Mouse (Mus musculus) liver, postnatal 0 days (tissue): ENCODE results near the gene Ddx39b. TPM values are rescaled to one million over a fixed set of nuclear protein-coding genes. Genes with fewer than 3 reads are reported as not detected.

Experiments
- ATAC-seq: fragments of 200-750 bp; cut with Nextera tagmentation; 2 replicates; pipeline ENCODE4 v1.8.0; 2017; ENCODE audit warnings: mild to moderate bottlenecking, moderate library complexity
- DNase-seq: peaks from one replicate; pipeline ENCODE4 v3.0.0-alpha.2; 2016
- H3K27ac ChIP-seq: fragments of 300-500 bp; sonication (generic); 2 replicates; pipeline ENCODE4 v1.5.1; 2014; ENCODE audit warnings: antibody characterized with exemption, moderate library complexity, mild to moderate bottlenecking, low read depth
- H3K27me3 ChIP-seq: fragments of 300-500 bp; sonication (generic); 2 replicates; pipeline ENCODE4 v1.6.1; 2014; ENCODE audit warnings: low read length, control low read depth, mixed read lengths; ENCODE audit not compliant: insufficient read depth
- H3K36me3 ChIP-seq: fragments of 300-500 bp; sonication (generic); replicated peaks from 2 replicates; pipeline ENCODE4 v1.6.1; 2014; ENCODE audit warnings: mild to moderate bottlenecking, control low read depth, low read length, moderate library complexity, mixed read lengths; ENCODE audit not compliant: insufficient read depth
- H3K4me1 ChIP-seq: fragments of 300-500 bp; sonication (generic); 2 replicates; pipeline ENCODE4 v1.6.1; 2014; ENCODE audit warnings: antibody characterized with exemption, mild to moderate bottlenecking, control low read depth; ENCODE audit not compliant: insufficient read depth
- H3K4me2 ChIP-seq: fragments of 300-500 bp; sonication (generic); 2 replicates; pipeline ENCODE4 v1.6.1; 2014; ENCODE audit warnings: low read depth, mild to moderate bottlenecking, low read length, moderate library complexity, mixed read lengths
- H3K4me3 ChIP-seq: fragments of 300-500 bp; sonication (generic); 2 replicates; pipeline ENCODE4 v1.5.1; 2014; ENCODE audit warnings: low read depth, low read length
- H3K9ac ChIP-seq: fragments of 300-500 bp; sonication (generic); replicated peaks from 2 replicates; pipeline ENCODE4 v1.6.1; 2014; ENCODE audit warnings: mild to moderate bottlenecking, moderate library complexity
- H3K9me3 ChIP-seq: fragments of 300-500 bp; sonication (generic); 2 replicates; pipeline ENCODE4 v1.6.1; 2016; ENCODE audit warnings: mild to moderate bottlenecking, control low read depth, low read length, mixed read lengths
- CTCF ChIP-seq: sonication (generic); IDR thresholded peaks from 2 replicates; pipeline ENCODE4 v1.5.1; 2016; ENCODE audit warnings: antibody characterized with exemption, low read depth
- EP300 ChIP-seq: IDR thresholded peaks from 2 replicates; pipeline ENCODE4 v1.6.1; 2016; ENCODE audit warnings: antibody characterized with exemption, low read depth, mild to moderate bottlenecking
- WGBS: fragments of 180-500 bp; shearing (Covaris S2); extraction: QIAGEN DNeasy Blood & Tissue Kit; methylation state at CpG from one replicate; pipeline ENCODE4 v1.1.7; 2014; ENCODE audit not compliant: insufficient replicate concordance; 5-methylcytosine and 5-hydroxymethylcytosine counted together
- polyA plus RNA-seq: library from polyadenylated mRNA; unstranded; fragments of >200 nt; fragmentation: Nextera tagmentation; extraction: Ambion mirVana; gene quantifications from 2 replicates; pipeline ENCODE4 v1.2.1, GENCODE M21; 2015

Gene Ddx39b
- polyA plus RNA-seq, 1 experiment from 2014 or later, result 87.2 TPM

GRCm38 (mm10) chr17:35257824-35258491, 16.4 kb downstream of the Ddx39b start:
- peak; percentile 34 for ATAC-seq
- DNase-seq, result peak; percentile 93
- no peaks in the 10 kb centered on the region for H3K27me3 ChIP-seq
- H3K4me1 ChIP-seq, result peaks cover 18% of the 10 kb centered on the region
- H3K9me3 ChIP-seq, result no peaks in the 10 kb centered on the region
- peak overlapping the region; percentile 80 for H3K9ac ChIP-seq
- H3K4me2 ChIP-seq, result peak overlapping the region; percentile 86
- peak overlapping the region; percentile 92 for H3K27ac ChIP-seq
- 7% methylated on average over 17 of the region's 17 CpGs for WGBS
- peaks cover 12% of the 10 kb centered on the region for H3K36me3 ChIP-seq
- TF ChIP-seq CTCF, result peak; percentile 96
- 0 out of 2 replicates have a peak, but pooled peaks have one; percentile 63 for TF ChIP-seq EP300
- H3K4me3 ChIP-seq, result peak overlapping the region; percentile 57

- DNase-seq (peak; percentile 74), ATAC-seq (no peak)
- Histone ChIP-seq H3K4me3 (peak overlapping the region; percentile 57; the same call in 1 of the 2 replicates), H3K27ac (peak overlapping the region; percentile 92), H3K36me3 (peaks cover 4% of the 10 kb centered on the region), H3K9ac (no peak overlapping the region; the same call in 1 of the 2 replicates), H3K9me3 (no peaks in the 10 kb centered on the region), H3K27me3 (no peaks in the 10 kb centered on the region), H3K4me1 (peaks cover 18% of the 10 kb centered on the region), H3K4me2 (peak overlapping the region; percentile 86; the same call in 1 of the 2 replicates)
- TF ChIP-seq CTCF (peak; percentile 53), EP300 (no peak)
- WGBS, result 31% methylated on average over 13 of the region's 14 CpGs
Observed at GRCm38 (mm10) chr17:35258492-35259478, 17.2 kb downstream of the Ddx39b start.

GRCm38 (mm10) chr17:35259621-35260020, 18.1 kb downstream of the Ddx39b start:
- no peak overlapping the region for H3K4me3 ChIP-seq
- WGBS, result 77% methylated on average over 4 of the region's 4 CpGs
- H3K9me3 ChIP-seq, result no peaks in the 10 kb centered on the region
- H3K4me2 ChIP-seq, result peak overlapping the region; percentile 38; the same call in 1 of the 2 replicates
- no peaks in the 10 kb centered on the region for H3K36me3 ChIP-seq
- no peak for TF ChIP-seq EP300
- no peak for TF ChIP-seq CTCF
- no peaks in the 10 kb centered on the region for H3K27me3 ChIP-seq
- H3K27ac ChIP-seq, result peak overlapping the region; percentile 81
- H3K9ac ChIP-seq, result no peak overlapping the region; the same call in 1 of the 2 replicates
- DNase-seq (no peak), ATAC-seq (no peak)
- H3K4me1 ChIP-seq, result peaks cover 23% of the 10 kb centered on the region

DNA sequence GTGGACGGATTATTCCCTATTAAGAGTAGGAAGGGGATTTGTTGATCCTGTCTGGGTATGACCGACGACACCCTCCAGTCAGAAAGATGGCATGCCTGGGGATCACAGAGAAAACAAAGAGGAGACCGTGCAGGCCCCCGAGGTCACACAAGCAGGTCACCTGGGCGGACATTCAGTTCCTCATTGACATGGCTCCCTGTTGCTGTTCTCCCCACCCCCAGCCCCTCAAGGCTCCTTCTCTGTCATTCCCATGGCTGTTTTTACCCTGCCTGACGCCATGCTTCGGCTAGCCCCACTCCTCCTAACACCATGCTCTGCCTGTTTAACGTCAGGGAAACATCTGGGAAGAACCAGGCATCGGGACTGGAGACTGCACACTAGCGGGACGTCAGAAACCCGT, 20.1 kb downstream of the Ddx39b start:
- no peaks in the 10 kb centered on the region for H3K9me3 ChIP-seq
- DNase-seq (no peak), ATAC-seq (no peak)
- H3K4me1 ChIP-seq, result peaks cover 23% of the 10 kb centered on the region
- no peaks in the 10 kb centered on the region for H3K27me3 ChIP-seq
- H3K4me2 ChIP-seq, result no peak overlapping the region
- TF ChIP-seq CTCF (no peak), EP300 (no peak)
- 83% methylated on average over 13 of the region's 13 CpGs for WGBS
- no peak overlapping the region for H3K27ac ChIP-seq
- no peak overlapping the region for H3K9ac ChIP-seq
- 0 out of 2 replicates have a peak, but pooled peaks cover 5% of the 10 kb centered on the region for H3K36me3 ChIP-seq
- no peak overlapping the region for H3K4me3 ChIP-seq

GRCm38 (mm10) chr17:35262664-35263522, 21.3 kb downstream of the Ddx39b start, which contains the start of gene H2-D1:
Gene H2-D1 (plus strand): TSS chr17:35262730.
- H3K9me3 ChIP-seq, result no peaks in the 10 kb centered on the region
- peak within 1 kb of the TSS; percentile 98 for H3K4me2 ChIP-seq
- WGBS, result 2% methylated on average over 72 of the region's 73 CpGs
- ATAC-seq (peak; percentile 88), DNase-seq (peak; percentile 96)
- H3K4me3 ChIP-seq, result peak within 1 kb of the TSS; percentile 95
- 0 out of 2 replicates have a peak, but pooled peaks cover 5% of the 10 kb centered on the region for H3K36me3 ChIP-seq
- H3K4me1 ChIP-seq, result peaks cover 21% of the 10 kb centered on the region
- H3K9ac ChIP-seq, result peak within 1 kb of the TSS; percentile 95
- TF ChIP-seq CTCF (no peak), EP300 (no peak)
- H3K27me3 ChIP-seq, result no peaks in the 10 kb centered on the region
- peak within 1 kb of the TSS; percentile 85 for H3K27ac ChIP-seq
